Mouse (Mus musculus) R1 (cell line): Measurements from ENCODE around the gene Fam219a.
A peak's percentile ranks its signal among the peaks of the same experiment; 100 is the strongest.

Experiments
- DNase-seq: peaks from one replicate; pipeline ENCODE4 v3.0.0-alpha.2; 2018; ENCODE audit warnings: low read depth, low spot score

Fam219a gene

GRCm38 (mm10) chr4:41471384-41471689 lies 98.0 kb downstream of the Fam219a start:
- DNase-seq = no peak

- DNase-seq = peak; percentile 63
Measured at GRCm38 (mm10) chr4:41470684-41471383, 98.5 kb downstream of the Fam219a start.

GRCm38 (mm10) chr4:41470051-41470683 lies 99.2 kb downstream of the Fam219a start:
- DNase-seq = no peak

DNA sequence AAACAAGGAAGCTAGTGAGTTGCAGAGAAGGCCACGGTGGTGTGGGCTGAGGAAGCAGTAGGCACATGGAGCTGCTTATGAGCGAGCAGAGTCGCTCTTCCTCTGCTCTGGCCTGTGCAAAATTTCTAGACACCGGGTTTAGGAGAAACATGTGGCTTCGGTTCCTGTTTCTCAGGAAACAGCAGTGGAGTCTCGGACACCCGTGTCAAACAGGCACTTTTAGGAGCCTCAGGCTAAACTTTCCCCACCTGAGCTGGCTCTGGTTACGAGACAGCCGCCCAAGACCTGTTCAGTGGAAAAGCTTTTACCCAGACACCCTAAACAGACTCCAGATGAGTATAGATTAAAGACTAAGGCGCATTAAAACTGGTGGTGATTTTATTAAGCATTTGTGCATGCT lies 100.1 kb downstream of the Fam219a start:
- no peak for DNase-seq

DNA sequence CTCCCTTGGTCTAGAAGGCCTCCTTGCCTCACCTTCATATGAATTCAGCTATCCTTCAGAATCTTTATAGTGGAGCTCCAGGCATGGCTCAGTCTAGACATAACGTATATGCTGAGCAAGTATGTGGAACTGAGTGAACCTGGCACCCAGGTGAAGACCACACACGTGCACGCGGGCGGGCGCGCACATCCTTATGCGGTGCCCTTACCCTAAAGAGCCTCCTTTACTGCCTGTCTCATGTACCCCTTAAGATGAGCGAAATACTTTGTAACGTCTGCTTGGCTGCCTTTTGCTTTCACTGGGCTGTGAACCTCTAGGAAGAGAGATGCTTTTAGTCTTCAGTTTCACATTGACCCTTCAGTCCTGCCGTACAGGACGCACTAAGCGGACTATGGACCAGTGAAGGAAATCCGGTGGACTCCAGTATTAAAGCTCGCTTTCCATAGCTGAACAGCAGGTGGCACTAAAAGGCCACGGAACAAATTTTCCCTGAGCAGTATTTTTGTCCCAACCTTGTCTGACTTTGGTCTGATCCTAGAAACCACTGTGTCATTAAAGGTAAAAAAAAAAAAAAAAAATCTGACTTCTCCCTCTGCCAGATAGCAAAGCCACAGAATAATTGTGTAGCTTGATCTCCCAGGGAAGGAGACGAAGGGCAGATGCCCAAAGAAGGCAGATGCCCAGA lies 100.8 kb downstream of the Fam219a start:
- peak; percentile 64 for DNase-seq
